Mouse (Mus musculus): ENCODE results near the gene Ehbp1l1. TPM values are rescaled to one million over a fixed set of nuclear protein-coding genes. Genes with fewer than 3 reads are reported as not detected.
"Not testable (repeated sequence)": the region's sequence is repeated elsewhere in the genome, so short reads cannot be mapped to it uniquely, and the experiment has no call there.

The Ehbp1l1 gene
- polyA plus RNA-seq, 1 experiment from 2014 or later, result 21.2 TPM

- Histone ChIP-seq H3K36me3 (peaks cover 80% of the 10 kb centered on the region), H3K4me1 (peaks cover 48% of the 10 kb centered on the region), H3K4me2 (replicated peaks) (peak overlapping the region; percentile 99; the same call in 1 of the 2 replicates), H3K27ac (no peak overlapping the region), H3K9me3 (no peaks in the 10 kb centered on the region), H3K27me3 (no peaks in the 10 kb centered on the region), H3K9ac (0 out of 2 replicates have a peak overlapping the region, but pooled peaks have one; percentile 8), H3K4me3 (no peak overlapping the region)
- WGBS, result 94% methylated on average over 6 of the region's 6 CpGs
- no peak for ATAC-seq (ENCODE audit: low FRiP score, low read depth)
Measured at GRCm38 (mm10) chr19:5693801-5694200, 32.3 kb downstream of the Ehbp1l1 start.

GRCm38 (mm10) chr19:5692913-5693396, 33.2 kb downstream of the Ehbp1l1 start:
- Histone ChIP-seq H3K9me3 (no peaks in the 10 kb centered on the region), H3K4me3 (peak overlapping the region; percentile 72), H3K27ac (no peak overlapping the region), H3K27me3 (no peaks in the 10 kb centered on the region), H3K9ac (peak overlapping the region; percentile 95), H3K36me3 (peaks cover 72% of the 10 kb centered on the region), H3K4me2 (replicated peaks) (peak overlapping the region; percentile 99), H3K4me1 (peaks cover 50% of the 10 kb centered on the region)
- no peak for ATAC-seq (ENCODE audit: low FRiP score, low read depth)
- WGBS, result 80% methylated on average over 10 of the region's 10 CpGs

GRCm38 (mm10) chr19:5692086-5692912, 33.8 kb downstream of the Ehbp1l1 start:
- no peaks in the 10 kb centered on the region for H3K27me3 ChIP-seq
- peaks cover 65% of the 10 kb centered on the region for H3K36me3 ChIP-seq
- no peak for ATAC-seq (ENCODE audit: low FRiP score, low read depth)
- WGBS, result 64% methylated on average over 10 of the region's 10 CpGs
- no peaks in the 10 kb centered on the region for H3K9me3 ChIP-seq
- peaks cover 56% of the 10 kb centered on the region for H3K4me1 ChIP-seq
- peak overlapping the region; percentile 72 for H3K4me3 ChIP-seq
- peak overlapping the region; percentile 95 for H3K9ac ChIP-seq
- H3K4me2 ChIP-seq (replicated peaks), result peak overlapping the region; percentile 99
- H3K27ac ChIP-seq, result peak overlapping the region; percentile 95

- Histone ChIP-seq H3K27ac (peak overlapping the region; percentile 95; the same call in 1 of the 2 replicates), H3K4me3 (peak overlapping the region; percentile 72), H3K4me1 (peaks cover 60% of the 10 kb centered on the region), H3K9ac (peak overlapping the region; percentile 95), H3K9me3 (no peaks in the 10 kb centered on the region), H3K27me3 (no peaks in the 10 kb centered on the region), H3K36me3 (peaks cover 58% of the 10 kb centered on the region), H3K4me2 (replicated peaks) (peak overlapping the region; percentile 99)
- WGBS, result 89% methylated on average over 5 of the region's 5 CpGs
- ATAC-seq (ENCODE audit: low FRiP score, low read depth), result no peak
Measured at GRCm38 (mm10) chr19:5691601-5692000, 34.5 kb downstream of the Ehbp1l1 start.

- Histone ChIP-seq H3K9ac (peak overlapping the region; percentile 95), H3K27ac (peak overlapping the region; percentile 95; the same call in 1 of the 2 replicates), H3K36me3 (peaks cover 58% of the 10 kb centered on the region), H3K4me2 (replicated peaks) (peak overlapping the region; percentile 99), H3K27me3 (no peaks in the 10 kb centered on the region), H3K4me3 (peak overlapping the region; percentile 72), H3K9me3 (no peaks in the 10 kb centered on the region), H3K4me1 (peaks cover 53% of the 10 kb centered on the region)
- ATAC-seq (ENCODE audit: low FRiP score, low read depth), result no peak
- 69% methylated on average over 15 of the region's 15 CpGs for WGBS
Measured at GRCm38 (mm10) chr19:5690343-5690735, 35.8 kb downstream of the Ehbp1l1 start.

GRCm38 (mm10) chr19:5689565-5690342, 36.4 kb downstream of the Ehbp1l1 start:
- no peaks in the 10 kb centered on the region for H3K9me3 ChIP-seq
- H3K4me2 ChIP-seq (replicated peaks), result peak overlapping the region; percentile 99
- no peaks in the 10 kb centered on the region for H3K27me3 ChIP-seq
- peak; percentile 41 for ATAC-seq (ENCODE audit: low FRiP score, low read depth)
- H3K36me3 ChIP-seq, result peaks cover 58% of the 10 kb centered on the region
- peak overlapping the region; percentile 72 for H3K4me3 ChIP-seq
- WGBS, result 10% methylated on average over 40 of the region's 42 CpGs
- peaks cover 53% of the 10 kb centered on the region for H3K4me1 ChIP-seq
- H3K27ac ChIP-seq, result peak overlapping the region; percentile 95
- peak overlapping the region; percentile 95 for H3K9ac ChIP-seq

GRCm38 (mm10) chr19:5689088-5689428, 37.1 kb downstream of the Ehbp1l1 start:
- Histone ChIP-seq H3K36me3 (peaks cover 59% of the 10 kb centered on the region), H3K9me3 (no peaks in the 10 kb centered on the region), H3K4me1 (peaks cover 52% of the 10 kb centered on the region), H3K27me3 (no peaks in the 10 kb centered on the region), H3K9ac (peak overlapping the region; percentile 95), H3K4me3 (peak overlapping the region; percentile 72), H3K27ac (peak overlapping the region; percentile 95), H3K4me2 (replicated peaks) (peak overlapping the region; percentile 99)
- WGBS, result 1% methylated on average over 7 of the region's 7 CpGs
- ATAC-seq (ENCODE audit: low FRiP score, low read depth), result no peak

- Histone ChIP-seq H3K9ac (peak within 1 kb of the TSS; percentile 95), H3K27ac (peak within 1 kb of the TSS; percentile 95), H3K4me2 (replicated peaks) (peak within 1 kb of the TSS; percentile 99), H3K27me3 (no peaks in the 10 kb centered on the region), H3K4me3 (peak within 1 kb of the TSS; percentile 72), H3K9me3 (no peaks in the 10 kb centered on the region), H3K4me1 (peaks cover 46% of the 10 kb centered on the region), H3K36me3 (peaks cover 59% of the 10 kb centered on the region)
- ATAC-seq (ENCODE audit: low FRiP score, low read depth), result peak; percentile 94
- WGBS, result under 1% methylated on average over 68 of the region's 69 CpGs
Measured at GRCm38 (mm10) chr19:5688200-5689087, 37.7 kb downstream of the Ehbp1l1 start, which contains the start of the genes Map3k11 and Pcnx3. Gene Map3k11 (plus strand): TSS chr19:5688742. Gene Pcnx3 (minus strand): TSS chr19:5688908.

GRCm38 (mm10) chr19:5687738-5688137, 38.4 kb downstream of the Ehbp1l1 start:
- ATAC-seq (ENCODE audit: low FRiP score, low read depth), result no peak
- H3K36me3 ChIP-seq, result peaks cover 59% of the 10 kb centered on the region
- H3K27ac ChIP-seq, result peak overlapping the region; percentile 90
- H3K9me3 ChIP-seq, result no peaks in the 10 kb centered on the region
- H3K9ac ChIP-seq, result peak overlapping the region; percentile 91
- H3K27me3 ChIP-seq, result no peaks in the 10 kb centered on the region
- 16% methylated on average over 9 of the region's 9 CpGs for WGBS
- peak overlapping the region; percentile 72 for H3K4me3 ChIP-seq
- peaks cover 39% of the 10 kb centered on the region for H3K4me1 ChIP-seq
- H3K4me2 ChIP-seq (replicated peaks), result peak overlapping the region; percentile 99

GRCm38 (mm10) chr19:5686954-5687353, 39.2 kb downstream of the Ehbp1l1 start:
- not testable (repeated sequence) for ATAC-seq (ENCODE audit: low FRiP score, low read depth); H3K9me3 ChIP-seq; H3K27me3 ChIP-seq; H3K27ac ChIP-seq
- Histone ChIP-seq H3K4me1 (peaks cover 31% of the 10 kb centered on the region), H3K4me2 (replicated peaks) (peak overlapping the region; percentile 99), H3K9ac (peak overlapping the region; percentile 91), H3K4me3 (peak overlapping the region; percentile 72), H3K36me3 (peaks cover 60% of the 10 kb centered on the region)
- 89% methylated on average over 12 of the region's 12 CpGs for WGBS

- H3K4me3 ChIP-seq, result no peak overlapping the region
- H3K9ac ChIP-seq, result 0 out of 2 replicates have a peak overlapping the region, but pooled peaks have one; percentile 31
- no peaks in the 10 kb centered on the region for H3K27me3 ChIP-seq
- H3K27ac ChIP-seq, result no peak overlapping the region
- ATAC-seq (ENCODE audit: low FRiP score, low read depth), result no peak
- H3K36me3 ChIP-seq, result peaks cover 60% of the 10 kb centered on the region
- no peaks in the 10 kb centered on the region for H3K9me3 ChIP-seq
- H3K4me1 ChIP-seq, result peaks cover 26% of the 10 kb centered on the region
- WGBS, result 90% methylated on average over 13 of the region's 13 CpGs
- H3K4me2 ChIP-seq (replicated peaks), result no peak overlapping the region
Measured at GRCm38 (mm10) chr19:5686437-5686836, 39.7 kb downstream of the Ehbp1l1 start.
